Mouse (Mus musculus) heart, postnatal 0 days (tissue): ENCODE measurements around the gene Lhx8. TPM values are rescaled to one million over a fixed set of nuclear protein-coding genes. Genes with fewer than 3 reads are reported as not detected.
A peak's percentile ranks its signal among the peaks of the same experiment; 100 is the strongest.

Experiments used
- ATAC-seq: fragments of 200-750 bp; cut with Nextera tagmentation; 2 replicates; pipeline ENCODE4 v1.8.0; 2017; ENCODE audit warnings: low read depth, moderate number of reproducible peaks, moderate library complexity; ENCODE audit not compliant: insufficient read depth
- DNase-seq: peaks from one replicate; pipeline ENCODE4 v3.0.0-alpha.2; 2016; ENCODE audit warnings: low spot score
- H3K27ac ChIP-seq: fragments of 300-500 bp; sonication (generic); 2 replicates; pipeline ENCODE4 v1.5.1; 2014; ENCODE audit warnings: low read depth, mild to moderate bottlenecking
- H3K27me3 ChIP-seq: fragments of 300-500 bp; sonication (generic); 2 replicates; pipeline ENCODE4 v1.6.1; 2014; ENCODE audit warnings: low read length, mixed read lengths; ENCODE audit not compliant: control insufficient read depth, insufficient read depth
- H3K36me3 ChIP-seq: fragments of 300-500 bp; sonication (generic); replicated peaks from 2 replicates; pipeline ENCODE4 v1.6.1; 2014; ENCODE audit warnings: low read length, mixed read lengths; ENCODE audit not compliant: control insufficient read depth, insufficient read depth
- H3K4me1 ChIP-seq: fragments of 300-500 bp; sonication (generic); 2 replicates; pipeline ENCODE4 v1.6.1; 2014; ENCODE audit warnings: antibody characterized with exemption; ENCODE audit not compliant: control insufficient read depth, insufficient read depth
- H3K4me2 ChIP-seq: fragments of 300-500 bp; sonication (generic); 2 replicates; pipeline ENCODE4 v1.6.1; 2014; ENCODE audit warnings: low read depth, mild to moderate bottlenecking, low read length, moderate library complexity
- H3K4me3 ChIP-seq: fragments of 300-500 bp; sonication (generic); 2 replicates; pipeline ENCODE4 v1.5.1; 2014; ENCODE audit warnings: low read depth, low read length
- H3K9ac ChIP-seq: fragments of 300-500 bp; sonication (generic); replicated peaks from 2 replicates; pipeline ENCODE4 v1.6.1; 2014; ENCODE audit warnings: low read depth, low read length, mixed read lengths
- H3K9me3 ChIP-seq: fragments of 300-500 bp; sonication (generic); replicated peaks from 2 replicates; pipeline ENCODE4 v1.6.1; 2016; ENCODE audit warnings: low read length; ENCODE audit not compliant: control insufficient read depth
- CTCF ChIP-seq: IDR thresholded peaks from 2 replicates; pipeline ENCODE4 v1.5.1; 2016; ENCODE audit warnings: antibody characterized with exemption, control low read depth, low read depth
- EP300 ChIP-seq: IDR thresholded peaks from 2 replicates; pipeline ENCODE4 v1.6.1; 2016; ENCODE audit warnings: antibody characterized with exemption, low read depth
- WGBS: fragments of 180-500 bp; shearing (Covaris S2); extraction: QIAGEN DNeasy Blood & Tissue Kit; methylation state at CpG from one replicate; pipeline ENCODE4 v1.1.7; 2014; 5-methylcytosine and 5-hydroxymethylcytosine counted together
- polyA plus RNA-seq: library from polyadenylated mRNA; unstranded; fragments of >200 nt; fragmentation: Nextera tagmentation; extraction: Ambion mirVana; gene quantifications from 2 replicates; pipeline ENCODE4 v1.2.1, GENCODE M21; 2015
- total RNA-seq: library from RNA; depleted of rRNA; stranded (reverse); fragments of >200 nt; gene quantifications from 2 replicates; pipeline ENCODE4 v1.2.3, GENCODE M21; 2014; ENCODE audit warnings: low replicate concordance

The Lhx8 gene
- total and polyA plus RNA-seq, 2 experiments from 2014 or later = not detected

DNA sequence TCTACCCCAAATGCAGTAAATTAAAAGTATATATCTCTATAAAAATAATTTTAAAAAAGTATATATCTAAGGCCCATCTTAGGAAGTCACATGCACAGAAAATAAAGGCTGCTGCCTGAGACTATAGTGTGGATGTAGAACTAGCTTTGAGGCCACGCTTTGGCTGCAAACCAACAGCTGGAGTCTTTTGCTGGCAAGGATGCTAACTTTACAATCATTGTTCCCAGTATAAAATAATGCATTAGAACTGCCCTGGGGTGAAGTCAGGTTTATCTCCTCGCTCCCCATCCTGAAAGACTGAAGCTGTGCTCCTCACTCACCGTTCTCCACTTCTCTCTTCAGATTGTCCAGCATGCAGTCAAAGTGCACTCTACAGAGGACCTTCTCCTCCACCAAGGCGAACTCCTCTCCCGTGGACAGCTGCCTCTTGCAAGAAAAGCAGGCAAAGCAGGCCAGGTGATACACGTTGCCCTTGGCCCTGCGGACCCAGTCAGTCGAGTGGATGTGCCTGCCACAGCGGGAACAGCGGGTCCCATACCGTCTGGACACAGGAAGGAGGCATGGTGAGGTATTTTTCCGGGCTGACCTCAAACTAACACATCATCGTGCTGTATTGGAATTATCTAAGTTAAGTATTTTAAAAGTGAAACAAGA, 8.4 kb downstream of the Lhx8 start:
- no peak overlapping the region for H3K4me2 ChIP-seq
- H3K27me3 ChIP-seq = peaks cover 66% of the 10 kb centered on the region
- no peak overlapping the region for H3K9ac ChIP-seq
- H3K4me3 ChIP-seq = no peak overlapping the region
- 59% methylated on average over 13 of the region's 13 CpGs for WGBS
- H3K4me1 ChIP-seq = no peaks in the 10 kb centered on the region
- H3K36me3 ChIP-seq = no peaks in the 10 kb centered on the region
- H3K27ac ChIP-seq = no peak overlapping the region
- H3K9me3 ChIP-seq = no peaks in the 10 kb centered on the region
- DNase-seq = no peak
- no peak for ATAC-seq
- TF ChIP-seq EP300 = no peak
- no peak for TF ChIP-seq CTCF

DNA sequence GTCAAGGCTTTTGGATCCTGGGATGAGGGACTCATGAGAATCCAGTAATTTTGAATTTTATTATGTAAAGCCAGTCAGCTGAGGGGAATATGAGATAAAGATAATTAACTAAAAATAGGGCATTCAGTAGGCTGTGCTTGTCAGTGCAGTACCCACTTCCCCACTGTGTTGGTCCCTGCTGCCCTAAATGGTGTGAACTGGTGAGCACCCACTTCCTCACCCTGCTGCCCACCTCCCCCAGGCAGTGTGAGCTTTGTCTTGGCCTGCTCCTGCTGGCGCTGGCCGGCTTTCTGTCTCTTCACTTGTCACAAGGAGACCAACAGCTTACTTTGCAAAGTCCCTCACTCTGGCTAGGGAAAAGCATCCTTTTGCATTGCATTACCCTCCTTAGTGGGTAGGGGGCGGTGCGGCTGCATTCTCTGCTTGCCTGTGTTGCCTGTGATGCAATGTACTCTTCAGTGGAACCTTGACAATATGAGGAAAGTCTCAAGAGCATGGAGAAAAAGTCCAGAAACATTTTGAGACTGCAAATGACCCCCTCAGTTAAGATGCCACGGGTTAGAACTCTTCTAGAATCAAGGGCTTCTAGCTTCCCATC, 12.7 kb downstream of the Lhx8 start:
- whole genome bisulfite sequencing = 18% methylated on average over 5 of the region's 5 CpGs
- no peak for TF ChIP-seq EP300
- TF ChIP-seq CTCF = peak; percentile 42
- Histone ChIP-seq H3K9me3 (no peaks in the 10 kb centered on the region), H3K27me3 (peaks cover 24% of the 10 kb centered on the region), H3K36me3 (no peaks in the 10 kb centered on the region), H3K4me1 (no peaks in the 10 kb centered on the region), H3K27ac (no peak overlapping the region), H3K4me3 (no peak overlapping the region), H3K9ac (no peak overlapping the region), H3K4me2 (no peak overlapping the region)
- ATAC-seq = no peak
- DNase-seq = no peak

DNA sequence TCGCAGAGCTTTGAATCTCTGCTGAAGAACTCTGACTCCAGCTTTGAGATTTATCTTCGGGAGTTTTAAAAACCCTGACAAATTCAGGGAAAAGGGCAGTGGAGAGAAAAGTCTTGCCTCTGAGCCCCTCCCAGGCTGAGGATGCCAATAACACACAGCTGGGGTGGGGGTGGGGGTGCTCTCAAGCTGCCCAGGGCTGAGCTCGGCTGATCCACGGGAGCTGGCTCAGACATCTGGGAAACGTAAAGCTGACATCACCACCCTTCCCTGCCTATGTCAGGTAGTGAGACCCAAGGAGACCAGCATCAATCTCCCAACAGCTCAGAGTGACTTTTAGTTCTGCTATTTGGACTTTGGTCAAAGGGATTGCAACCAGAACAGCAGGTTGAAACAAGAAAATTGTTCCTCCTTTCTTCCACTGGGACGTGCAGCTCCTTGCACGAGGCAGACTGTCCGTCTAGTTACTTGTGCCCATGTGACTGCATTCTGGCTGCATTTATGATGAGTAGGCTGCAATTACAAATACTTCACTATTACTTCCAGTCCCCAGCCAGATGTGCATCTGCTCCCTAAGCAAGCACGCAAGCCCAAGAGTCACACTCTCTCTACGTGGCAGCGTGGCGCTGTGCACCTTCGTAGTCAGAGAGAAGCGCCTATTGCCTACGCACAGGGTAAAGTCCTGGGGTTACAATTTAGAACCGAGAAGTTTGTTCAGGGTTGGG, 25.1 kb downstream of the Lhx8 start:
- H3K4me2 ChIP-seq = no peak overlapping the region
- no peak overlapping the region for H3K9ac ChIP-seq
- DNase-seq (no peak), ATAC-seq (no peak)
- WGBS = 61% methylated on average over 16 of the region's 16 CpGs
- H3K27ac ChIP-seq = no peak overlapping the region
- H3K9me3 ChIP-seq = no peaks in the 10 kb centered on the region
- no peak overlapping the region for H3K4me3 ChIP-seq
- no peaks in the 10 kb centered on the region for H3K36me3 ChIP-seq
- H3K4me1 ChIP-seq = no peaks in the 10 kb centered on the region
- H3K27me3 ChIP-seq = no peaks in the 10 kb centered on the region
- TF ChIP-seq EP300 (no peak), CTCF (no peak)

DNA sequence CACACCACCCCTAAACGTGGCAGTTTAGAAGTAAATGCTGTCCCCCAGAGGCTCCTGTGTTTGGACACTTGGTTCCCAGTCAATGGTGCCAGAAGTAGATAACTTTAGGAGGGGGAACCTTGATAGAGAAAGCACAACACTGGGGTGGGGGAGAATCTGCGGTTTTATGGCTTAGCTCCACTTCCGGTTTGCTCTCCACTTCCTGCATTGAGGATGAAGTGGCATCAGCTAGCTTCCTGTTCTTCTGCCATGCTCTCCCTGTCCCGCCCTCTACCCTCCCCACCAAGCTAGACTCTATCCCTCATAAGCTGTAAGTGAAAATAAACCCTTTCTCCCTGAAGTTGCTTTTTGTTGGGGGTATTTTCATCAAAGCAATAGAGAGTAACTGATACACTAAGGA, 29.4 kb downstream of the Lhx8 start:
- H3K4me3 ChIP-seq = no peak overlapping the region
- 56% methylated on average over 4 of the region's 4 CpGs for WGBS
- H3K9ac ChIP-seq = no peak overlapping the region
- no peaks in the 10 kb centered on the region for H3K36me3 ChIP-seq
- no peak overlapping the region for H3K4me2 ChIP-seq
- H3K27me3 ChIP-seq = no peaks in the 10 kb centered on the region
- no peaks in the 10 kb centered on the region for H3K4me1 ChIP-seq
- DNase-seq (no peak), ATAC-seq (no peak)
- TF ChIP-seq CTCF (no peak), EP300 (no peak)
- H3K27ac ChIP-seq = no peak overlapping the region
- H3K9me3 ChIP-seq = no peaks in the 10 kb centered on the region

DNA sequence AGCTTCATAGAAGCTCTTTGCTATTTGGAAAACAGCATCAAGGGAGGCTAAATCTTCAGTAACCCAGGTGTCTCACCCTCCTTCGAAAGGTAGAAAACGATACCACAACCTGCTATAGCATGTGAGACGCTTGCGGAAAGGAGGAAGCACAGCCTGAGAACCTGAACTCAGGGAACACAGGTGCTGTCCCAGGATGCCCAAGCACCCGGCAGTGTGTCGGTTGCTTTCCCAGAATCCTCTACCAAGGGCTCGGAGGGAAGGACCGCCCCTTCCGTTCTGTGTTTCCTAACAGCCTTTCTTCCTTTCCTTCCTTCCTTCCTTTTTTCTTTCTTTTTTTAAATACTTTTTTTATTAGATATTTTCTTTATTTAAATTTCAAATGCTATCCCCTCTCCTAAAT, 30.5 kb downstream of the Lhx8 start:
- no peak for DNase-seq
- 91% methylated on average over 9 of the region's 9 CpGs for WGBS

More for the DNA sequence above, 30.5 kb downstream of the Lhx8 start:
- Histone ChIP-seq H3K4me2 (no peak overlapping the region), H3K27ac (no peak overlapping the region), H3K9me3 (no peaks in the 10 kb centered on the region), H3K4me3 (no peak overlapping the region), H3K9ac (no peak overlapping the region), H3K27me3 (no peaks in the 10 kb centered on the region), H3K4me1 (no peaks in the 10 kb centered on the region), H3K36me3 (no peaks in the 10 kb centered on the region)
- TF ChIP-seq CTCF (no peak), EP300 (no peak)
- ATAC-seq = no peak
